Mouse (Mus musculus) right cerebral cortex, adult 2 months (tissue): ENCODE measurements at regions not wholly inside any gene's neighbourhood (a gene's known extent, or its start where the extent isn't known, plus 50 kb on each side); places are given as distances from the start of the nearest gene placed in this dataset.
"Not testable (repeated sequence)": the region's sequence is repeated elsewhere in the genome, so short reads cannot be mapped to it uniquely, and the experiment has no call there.

Experiments used
- DNase-seq, 2 experiments: peaks; one replicate each; pipeline ENCODE4 v3.0.0; 2021 to 2022; ENCODE audit warnings: low spot score in 2 of 2

DNA sequence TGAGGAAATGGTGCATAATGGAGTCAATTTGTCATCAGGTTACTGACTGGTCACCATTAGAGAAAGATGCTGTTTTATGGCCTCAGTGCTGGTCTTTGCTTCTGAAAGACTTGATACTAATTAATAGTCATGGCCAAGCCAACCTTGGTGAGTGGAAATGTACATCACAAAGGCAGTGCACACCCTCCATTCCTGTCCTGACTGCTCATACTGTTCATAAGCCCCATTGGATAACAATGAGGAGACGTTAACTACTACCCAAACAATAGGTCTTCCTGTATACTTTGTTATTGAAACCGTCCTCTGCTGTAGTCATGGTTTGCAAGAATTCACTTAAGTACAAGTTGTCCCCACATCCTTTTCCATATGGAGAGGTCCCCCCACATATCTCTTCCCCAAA, 605.8 kb upstream of the Slc35b3 start:
- DNase-seq = no peak

GRCm38 (mm10) chr13:39537724-39538440, 577.2 kb upstream of the Slc35b3 start:
- no peak for DNase-seq

GRCm38 (mm10) chr13:39526469-39526868, 565.8 kb upstream of the Slc35b3 start:
- DNase-seq = peak in 1 of 2 experiments; percentile 2

DNA sequence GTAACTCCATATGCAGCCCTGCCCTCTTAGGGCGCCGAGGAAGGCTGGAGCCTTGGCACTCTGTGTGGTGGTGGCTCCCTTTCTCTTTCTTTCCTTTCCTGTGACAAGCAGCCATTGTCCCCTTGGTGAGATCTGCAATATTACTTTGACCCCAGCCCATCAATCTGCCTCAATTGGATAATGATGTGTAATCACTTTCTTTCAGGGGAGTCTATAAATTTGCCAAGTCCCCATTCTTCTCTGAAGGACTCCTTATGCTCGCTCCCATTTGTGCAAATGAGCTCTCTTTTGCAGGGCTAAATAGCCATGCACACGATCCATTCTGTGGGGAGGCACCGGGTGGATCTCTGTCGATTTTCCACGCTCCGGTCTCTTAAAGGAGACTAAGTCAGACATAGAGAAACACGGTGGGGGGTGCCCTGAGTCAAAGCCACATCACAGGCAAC, 563.2 kb upstream of the Slc35b3 start:
- no peak for DNase-seq

GRCm38 (mm10) chr13:39523246-39523850, 562.7 kb upstream of the Slc35b3 start:
- DNase-seq = no peak

GRCm38 (mm10) chr13:39520846-39521245, 560.2 kb upstream of the Slc35b3 start:
- DNase-seq = no peak

DNA sequence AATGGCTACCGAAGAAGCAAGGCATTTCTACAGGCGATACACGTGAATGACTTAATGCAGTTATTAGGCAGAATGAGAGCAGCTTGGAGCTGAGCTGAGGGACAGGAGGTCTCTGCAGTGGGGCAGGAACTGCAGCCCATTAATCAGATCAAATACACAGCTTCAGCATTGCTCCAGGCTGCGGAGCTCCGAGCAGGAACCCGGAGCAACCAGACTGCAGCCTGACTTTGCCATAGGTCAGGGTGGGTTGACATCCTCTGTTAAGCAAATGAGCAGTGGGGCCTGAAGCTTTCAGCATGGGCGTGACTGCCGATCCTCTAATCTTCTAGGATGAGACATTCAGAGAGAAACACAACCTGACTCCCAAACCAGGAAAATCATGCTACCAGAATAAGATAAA, 555.4 kb upstream of the Slc35b3 start:
- DNase-seq = no peak

DNA sequence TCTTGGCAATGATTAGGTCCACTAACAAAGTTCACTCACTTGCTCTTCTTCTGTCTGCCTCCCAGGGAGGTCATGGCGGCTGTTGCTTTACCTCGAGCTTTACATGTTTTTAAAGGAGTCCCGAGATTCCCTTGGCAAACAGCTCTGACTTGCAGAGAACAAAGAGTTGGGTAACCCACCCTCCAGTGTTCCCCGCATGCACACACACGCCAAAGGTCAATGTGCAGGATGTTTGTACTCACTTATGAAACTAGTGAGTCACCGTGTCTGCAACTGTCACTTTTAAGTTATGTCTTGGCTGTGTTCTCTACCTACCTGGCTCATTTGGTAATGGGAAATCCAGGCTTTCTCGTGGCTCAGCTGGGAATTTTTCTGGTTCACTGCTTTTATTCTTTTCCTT, 529.1 kb upstream of the Slc35b3 start:
- no peak for DNase-seq

DNA sequence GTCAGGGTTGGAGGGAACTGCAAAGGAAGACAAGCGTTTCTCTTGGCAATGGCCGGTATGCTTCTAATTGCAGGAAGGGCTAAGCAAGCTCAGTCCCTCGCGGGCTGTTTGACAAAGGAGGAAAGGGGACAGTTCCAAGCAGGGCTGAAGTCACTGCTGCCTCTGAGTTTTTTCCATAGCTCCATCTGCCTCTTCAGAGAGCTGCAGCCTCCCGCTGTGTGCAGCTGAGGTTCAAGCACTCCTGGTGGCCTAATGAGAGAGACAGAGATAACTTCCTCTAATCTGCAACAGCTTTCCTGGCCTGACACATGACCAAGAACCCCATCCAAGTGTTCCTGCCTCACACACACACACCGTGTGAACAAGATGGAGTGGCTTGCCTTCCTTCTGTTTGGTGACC, 511.9 kb upstream of the Slc35b3 start:
- no peak for DNase-seq

DNA sequence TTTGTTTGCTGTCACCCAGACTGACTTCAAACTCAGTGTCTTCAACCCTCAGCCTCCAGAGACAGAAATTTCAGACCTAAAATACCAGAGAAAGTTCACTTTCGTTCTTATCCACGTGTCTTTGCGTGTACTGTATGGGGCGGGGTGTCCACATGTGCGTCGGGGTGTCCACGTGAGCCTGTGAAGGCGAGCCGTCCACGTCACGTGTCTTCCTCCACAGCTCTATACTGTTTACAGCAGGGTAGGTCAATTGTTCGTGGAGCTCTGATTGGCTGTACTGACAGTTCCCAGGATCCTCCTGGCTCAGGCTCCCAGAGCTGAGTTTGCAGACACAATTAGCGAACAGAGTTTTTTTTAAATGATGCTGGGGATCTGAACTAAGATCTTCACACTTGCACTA, 481.1 kb upstream of the Slc35b3 start:
- DNase-seq = no peak

GRCm38 (mm10) chr13:39440907-39441306, 480.2 kb upstream of the Slc35b3 start:
- peak; percentile 74 for DNase-seq

DNA sequence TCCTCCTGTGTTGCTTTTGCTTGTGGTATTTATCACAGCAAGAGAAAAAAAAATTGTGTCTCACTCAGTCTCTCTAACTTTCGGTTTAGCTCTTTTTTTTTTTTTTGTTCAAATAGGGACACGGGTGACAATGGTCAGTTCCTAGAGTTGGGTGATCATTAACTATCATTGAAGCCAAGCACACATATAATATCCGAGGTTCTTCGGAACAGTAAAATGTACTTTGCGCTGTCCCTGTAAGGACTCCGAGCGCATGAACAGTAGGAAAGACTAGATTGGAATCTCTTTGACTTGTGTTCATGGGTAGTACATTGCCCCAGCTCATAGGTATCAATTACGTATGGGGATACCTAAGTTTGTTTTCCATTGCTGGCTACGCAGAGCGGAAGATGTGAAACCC, 479.7 kb upstream of the Slc35b3 start:
- no peak for DNase-seq

GRCm38 (mm10) chr13:39427996-39428395, 467.3 kb upstream of the Slc35b3 start:
- DNase-seq = no peak

DNA sequence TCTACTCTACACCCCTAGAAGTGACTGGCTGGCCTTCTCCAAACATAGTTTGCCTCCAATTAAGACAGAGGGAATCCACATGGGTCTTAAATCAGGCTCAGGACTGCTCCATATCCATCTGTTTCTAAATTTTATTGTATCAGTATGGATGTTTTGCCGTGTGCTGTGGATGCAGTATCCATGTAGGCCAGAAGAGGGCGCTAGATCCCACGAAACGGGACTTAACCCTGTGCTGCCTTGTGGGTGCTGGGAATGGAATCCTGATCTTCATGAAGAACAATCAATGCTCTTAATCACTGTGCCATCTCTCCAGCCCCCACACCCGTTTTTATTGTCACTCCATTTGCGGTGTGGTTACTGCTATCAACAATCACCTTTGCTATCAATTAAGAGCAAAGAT, 465.3 kb upstream of the Slc35b3 start:
- DNase-seq = no peak

DNA sequence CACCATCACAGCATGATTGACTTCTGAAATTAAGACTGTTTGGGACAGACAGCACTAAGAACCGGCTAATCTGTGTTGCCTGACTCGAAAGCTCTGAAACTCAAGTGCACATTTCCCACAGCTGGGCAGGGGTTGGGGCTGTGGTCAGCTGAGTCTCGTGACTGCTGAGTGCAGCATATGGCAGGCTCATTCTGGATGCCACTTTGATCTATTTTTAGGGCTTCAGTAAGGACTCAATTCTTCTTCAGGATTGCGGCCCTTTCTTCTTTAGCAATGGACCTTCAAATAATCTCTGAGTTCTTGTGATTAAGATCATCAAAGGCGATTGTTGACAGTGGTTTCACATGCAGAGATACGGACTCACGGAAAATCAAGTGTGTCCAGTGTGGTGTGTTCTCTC, 457.5 kb upstream of the Slc35b3 start:
- no peak for DNase-seq

GRCm38 (mm10) chr13:39411471-39412251, 451.0 kb upstream of the Slc35b3 start:
- DNase-seq = no peak

GRCm38 (mm10) chr13:39392589-39392988, 431.9 kb upstream of the Slc35b3 start:
- no peak for DNase-seq

DNA sequence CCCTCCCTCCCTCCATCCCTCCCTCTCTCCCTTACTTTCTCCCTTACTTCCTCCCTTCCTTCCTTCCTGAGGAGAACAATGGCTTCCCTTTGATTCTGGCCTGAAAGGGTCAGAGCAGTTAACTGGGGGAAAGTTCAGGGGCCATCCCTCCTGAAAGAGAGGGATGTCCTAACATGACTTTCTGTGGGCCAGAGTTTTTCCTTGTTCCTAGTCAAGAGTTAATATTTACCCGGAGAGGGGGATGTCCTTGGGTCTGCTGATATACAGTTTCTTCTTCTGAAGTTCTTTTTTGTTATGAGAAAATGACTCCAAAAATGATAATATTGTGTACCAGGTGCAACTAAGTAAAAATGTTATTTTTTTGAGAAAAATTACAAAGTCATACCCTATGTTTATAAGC, 431.5 kb upstream of the Slc35b3 start:
- DNase-seq = not testable (repeated sequence)

- no peak for DNase-seq
These were observed 416.0 kb upstream of the Slc35b3 start for GRCm38 (mm10) chr13:39376677-39377076.

- DNase-seq = no peak
These were observed 415.6 kb upstream of the Slc35b3 start for GRCm38 (mm10) chr13:39376269-39376668.

DNA sequence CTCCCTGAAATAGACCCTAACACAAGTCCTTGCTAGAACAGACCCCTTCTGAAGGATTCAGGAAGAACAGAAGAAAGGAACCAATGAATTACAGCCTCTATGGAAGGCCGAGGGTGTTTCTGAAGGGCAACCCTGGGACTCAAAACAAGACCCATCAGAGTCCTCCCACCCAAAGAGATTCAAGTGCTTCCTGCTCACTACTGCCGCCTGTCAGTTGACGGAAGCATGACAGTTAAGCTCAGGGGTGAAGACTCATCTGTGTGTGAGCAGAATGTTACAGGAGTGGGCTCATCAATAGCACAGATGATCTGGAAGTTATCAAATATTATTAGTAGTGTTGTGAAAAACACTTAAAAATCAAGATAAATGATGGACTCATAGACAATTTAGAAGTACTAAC, 411.9 kb upstream of the Slc35b3 start:
- DNase-seq = no peak

DNA sequence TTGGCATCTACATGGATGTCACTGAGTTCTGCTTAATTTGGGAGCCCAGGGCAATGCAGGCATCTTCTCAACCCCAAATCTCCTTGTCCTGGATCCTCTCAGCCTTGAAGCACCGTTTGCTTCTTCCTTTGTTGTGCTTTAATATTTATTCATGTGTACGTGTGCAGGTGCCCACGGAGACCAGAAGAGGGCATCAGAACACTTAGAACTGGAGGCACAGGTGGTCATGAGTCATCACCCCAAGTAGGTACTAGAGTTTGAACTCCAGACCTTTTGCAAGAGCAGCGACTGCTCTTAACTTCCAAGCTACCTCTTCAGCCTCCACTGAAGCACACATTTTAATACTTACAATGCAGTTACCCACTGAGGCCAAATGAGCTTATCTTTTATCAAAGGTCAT, 403.0 kb upstream of the Slc35b3 start:
- DNase-seq = no peak

DNA sequence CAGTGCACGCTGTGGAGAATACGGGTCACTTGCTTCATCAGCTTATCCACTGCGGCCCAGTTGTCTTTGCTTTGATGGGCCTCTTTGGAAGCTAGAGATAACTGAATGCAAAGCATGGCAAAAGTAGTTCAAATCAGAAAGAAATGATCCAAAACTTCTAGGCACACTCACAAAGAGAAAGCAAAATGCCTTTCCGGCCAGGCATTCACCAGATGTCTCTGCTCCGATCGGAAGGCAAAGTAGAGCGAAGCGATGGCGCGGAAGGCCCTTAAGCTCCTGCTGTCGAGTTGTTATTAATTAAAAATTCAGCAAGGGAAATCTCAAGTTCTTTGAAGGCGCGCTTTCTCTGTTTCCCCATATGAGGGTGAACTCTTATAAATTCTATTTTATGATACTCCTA, 401.9 kb upstream of the Slc35b3 start:
- no peak for DNase-seq
